Comparison of ENCODE assay signal across 9 mouse cellular contexts in genomic region chr7:70515341-70515851, GRCm38 (mm10).
DNase-seq lines count a peak whose midpoint lies in the region; ATAC-seq lines count a peak whose summit lies in the region.
"Had no signal": no experiment of that assay in that cellular context is flagged by ENCODE, and none has a peak within 500 bp of the region (broad histone marks: within the 10 kb centered on the region; RNA-seq: fewer than 3 reads in every experiment).

No protein-coding gene starts in this region.

- peak; percentile 87 for ATAC-seq in lung, embryonic 16.5 days (ENCODE audit: low read depth)
- ATAC-seq in liver, embryonic 12.5 days = no peak

- WGBS in lung, embryonic 16.5 days = 8% methylated on average over 8 of the region's 8 CpGs
- WGBS in liver, embryonic 12.5 days (ENCODE audit: insufficient replicate concordance) = 20% methylated on average over 8 of the region's 8 CpGs

- no peak overlapping the region; the same call in 1 of the 2 replicates for H3K4me3 ChIP-seq in lung, embryonic 16.5 days (ENCODE audit: low read length)
- no peak overlapping the region for H3K4me3 ChIP-seq in liver, embryonic 12.5 days

- no peaks in the 10 kb centered on the region for H3K36me3 ChIP-seq in lung, embryonic 16.5 days (ENCODE audit: control insufficient read depth, insufficient read depth, low read length)
- no peaks in the 10 kb centered on the region for H3K36me3 ChIP-seq in liver, embryonic 12.5 days

- peak overlapping the region; percentile 43 for H3K4me2 ChIP-seq in lung, embryonic 16.5 days (ENCODE audit: low read depth, low read length)
- no peak overlapping the region for H3K4me2 ChIP-seq in liver, embryonic 12.5 days

- H3K27ac ChIP-seq in lung, embryonic 16.5 days (ENCODE audit: low read length) = peak overlapping the region; percentile 88
- no peak overlapping the region for H3K27ac ChIP-seq in liver, embryonic 12.5 days

- H3K27me3 ChIP-seq in lung, embryonic 16.5 days (ENCODE audit: control insufficient read depth, insufficient read depth, low read depth, low read length) = no peaks in the 10 kb centered on the region
- no peaks in the 10 kb centered on the region for H3K27me3 ChIP-seq in liver, embryonic 12.5 days (replicated peaks)
- H3K27me3 ChIP-seq: Patski had no signal

- H3K4me1 ChIP-seq in lung, embryonic 16.5 days (replicated peaks; ENCODE audit: control insufficient read depth, insufficient read depth, low read length) = peaks cover 15% of the 10 kb centered on the region
- peaks cover 3% of the 10 kb centered on the region; the same call in 1 of the 2 replicates for H3K4me1 ChIP-seq in liver, embryonic 12.5 days

- DNase-seq in adrenal gland, postnatal 10 days = peak; percentile 18
- no peak for DNase-seq in adrenal gland, adult 18-20 months (ENCODE audit: low spot score in 2 of 2)
- peak; percentile 25 for DNase-seq in urinary bladder, adult 2 months (ENCODE audit: low spot score)
- DNase-seq in urinary bladder, postnatal 4 days (ENCODE audit: low spot score in 2 of 2) = no peak
- no peak for DNase-seq in layer of hippocampus, postnatal 14 days (ENCODE audit: low spot score in 2 of 2)
- DNase-seq in natural killer cell, adult 2 months (ENCODE audit: low spot score in 2 of 2) = no peak

- H3K9me3 ChIP-seq in lung, embryonic 16.5 days (ENCODE audit: control insufficient read depth, low read length) = no peaks in the 10 kb centered on the region
- no peaks in the 10 kb centered on the region for H3K9me3 ChIP-seq in liver, embryonic 12.5 days (replicated peaks)

- H3K9ac ChIP-seq in lung, embryonic 16.5 days (ENCODE audit: low read length) = no peak overlapping the region
- H3K9ac ChIP-seq in liver, embryonic 12.5 days = no peak overlapping the region

Comparison
In these comparisons a context has a peak if more than half of its experiments do, and no peak if none do; other contexts are left out.
1. DNase-seq: peak in adrenal gland, postnatal 10 days (single experiment) and urinary bladder, adult 2 months (single experiment); none in adrenal gland, adult 18-20 months (0 of 2), urinary bladder, postnatal 4 days (0 of 2), layer of hippocampus, postnatal 14 days (0 of 2) and natural killer cell, adult 2 months (0 of 2).